Mouse (Mus musculus) cerebellum, adult 18-20 months (tissue): ENCODE data around the gene Pmm1.
"Not testable (repeated sequence)": the region's sequence is repeated elsewhere in the genome, so short reads cannot be mapped to it uniquely, and the experiment has no call there.

Source experiments
- DNase-seq, 2 experiments: peaks; one replicate each; pipeline ENCODE4 v3.0.0; 2021

Gene Pmm1

DNA sequence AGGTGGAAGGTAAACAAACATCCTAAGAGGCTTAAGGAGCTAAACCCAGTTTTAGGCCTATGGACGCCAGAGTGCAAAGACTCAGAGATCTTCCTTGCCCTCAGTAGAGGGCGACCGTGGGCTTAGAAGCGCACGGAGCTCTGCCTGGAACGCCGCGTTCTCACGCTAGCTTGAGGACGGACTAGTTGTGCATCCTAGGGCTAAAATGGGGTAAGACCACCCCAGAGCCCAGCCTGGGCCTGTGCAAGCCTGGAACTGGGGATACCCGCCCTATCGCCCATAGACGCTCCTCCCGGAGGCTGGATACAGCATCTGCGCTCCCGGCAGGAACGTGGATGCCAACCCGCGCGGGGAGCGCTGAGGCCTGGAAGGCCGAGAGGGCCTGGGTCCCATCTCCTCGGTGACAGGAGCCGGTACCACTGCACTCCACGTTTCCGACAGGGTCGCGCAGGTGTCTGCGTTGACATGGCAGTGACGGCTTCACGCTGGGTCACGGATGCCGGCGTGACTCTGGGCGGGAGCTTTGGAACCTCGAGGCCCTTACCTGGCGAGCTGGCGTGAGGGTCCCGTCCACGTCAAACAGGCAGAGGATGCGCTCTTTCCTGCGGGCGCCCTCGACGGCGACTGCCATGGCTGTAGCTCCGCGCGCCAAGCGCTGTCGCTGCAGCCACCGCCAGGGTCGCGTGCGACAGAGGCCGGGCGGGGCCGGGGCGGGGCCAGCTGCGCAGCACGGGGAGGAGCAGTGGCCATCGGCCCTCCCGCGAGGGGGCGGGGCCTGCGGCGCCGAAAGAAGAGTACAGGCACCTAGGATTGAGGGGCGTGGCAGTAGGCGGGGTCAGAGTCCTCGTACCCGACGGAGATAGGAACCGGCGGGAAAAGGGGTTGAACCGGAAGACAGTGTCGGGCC lies at the start of gene Pmm1:
Gene Pmm1, minus strand, starts transcription at position 760 of the 907 bp plus-strand sequence.
- DNase-seq, result peak; percentile 99 to 100

DNA sequence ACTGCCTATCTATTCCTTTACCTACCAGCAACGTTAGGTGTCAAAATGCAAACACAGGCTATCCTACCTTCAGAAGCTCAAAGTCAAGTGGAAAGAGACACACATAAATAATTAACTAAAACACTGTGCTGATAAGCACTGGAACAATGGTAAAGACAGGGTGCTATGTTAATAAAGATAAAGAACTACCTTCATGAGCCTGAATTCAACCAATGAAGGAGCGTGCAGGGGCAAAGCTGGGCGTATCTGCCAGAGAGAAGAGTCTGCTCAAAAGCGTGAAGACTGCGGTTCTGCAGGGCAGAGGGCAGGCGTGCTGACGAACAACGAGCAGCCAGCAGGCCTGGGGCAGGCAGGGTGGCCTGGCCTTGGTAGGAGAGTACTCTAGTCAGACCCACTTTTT lies 43.5 kb upstream of the Pmm1 start:
- no peak for DNase-seq

DNA sequence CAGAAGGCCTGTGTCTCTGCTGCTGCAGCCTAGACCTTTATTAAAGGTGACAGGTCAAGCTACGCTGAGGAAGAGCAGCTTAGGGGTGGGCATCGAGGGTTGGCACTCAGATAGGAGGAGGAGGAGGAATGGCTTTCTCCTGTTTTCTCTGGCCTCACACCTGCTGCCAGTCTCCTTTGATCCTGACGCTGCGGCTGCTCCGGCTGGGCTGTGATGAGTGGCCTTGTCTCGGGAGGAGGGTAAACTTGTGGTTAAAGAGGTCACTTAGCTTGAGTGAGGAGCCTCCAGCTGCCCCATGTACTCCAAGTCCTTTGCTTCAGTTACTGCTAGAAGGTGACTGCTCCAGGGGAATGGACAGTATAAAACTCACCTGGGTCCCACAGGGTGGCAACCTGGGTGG lies 33.3 kb upstream of the Pmm1 start:
- DNase-seq, result no peak

DNA sequence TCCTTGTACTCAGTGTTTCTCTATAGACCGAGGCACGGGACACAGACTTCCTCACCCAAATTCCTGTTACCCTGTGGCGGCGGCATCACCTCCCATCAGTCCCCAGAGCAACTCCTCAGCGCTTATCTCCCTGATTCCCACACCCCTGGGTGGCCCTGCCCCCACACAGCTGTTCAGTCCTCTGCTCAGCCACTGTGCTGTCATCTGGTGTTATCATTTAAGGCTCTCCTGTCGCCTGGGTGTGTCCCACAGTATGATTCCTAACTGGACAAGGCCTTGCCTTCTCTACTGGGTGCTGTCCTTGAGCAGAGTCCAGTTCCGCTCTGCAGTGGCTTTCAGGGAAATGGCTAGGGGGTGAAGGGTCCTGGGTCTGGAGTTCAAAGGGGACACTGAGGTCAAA lies 29.8 kb upstream of the Pmm1 start:
- no peak for DNase-seq

DNA sequence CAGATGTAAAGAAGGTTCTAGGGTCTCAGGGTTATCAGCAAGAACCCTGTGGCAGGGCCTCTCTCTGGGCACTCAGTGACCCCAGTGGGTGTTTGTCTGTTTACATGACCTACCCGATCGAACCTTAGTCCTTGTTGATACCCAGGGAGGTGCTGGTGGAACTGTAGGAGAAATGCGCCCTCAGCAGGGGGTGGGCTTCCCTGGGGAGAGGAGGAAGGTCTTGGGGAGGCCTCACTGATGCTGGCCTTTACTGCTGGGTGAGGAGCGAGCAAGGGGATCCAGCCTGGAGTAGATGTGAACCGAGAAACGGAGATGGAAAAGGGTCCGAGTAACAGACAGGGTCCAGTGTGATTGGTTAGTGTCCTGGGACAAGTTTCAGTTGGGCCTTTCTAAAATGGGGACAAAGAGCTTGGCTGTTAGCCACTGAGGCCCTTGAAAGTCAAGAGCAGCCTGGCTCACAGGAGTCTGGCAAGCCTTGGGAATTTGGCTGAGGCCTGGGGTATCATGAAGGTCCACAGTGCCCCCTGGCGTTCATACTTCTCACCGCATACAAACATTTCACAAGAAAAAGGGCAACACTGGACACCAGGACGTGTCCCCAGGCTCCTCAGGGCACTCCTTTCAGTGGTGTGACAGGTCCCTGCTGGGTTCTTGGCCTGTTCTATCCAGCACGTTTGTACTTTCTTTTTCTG lies 28.8 kb upstream of the Pmm1 start:
- peak; percentile 86 to 92 for DNase-seq

DNA sequence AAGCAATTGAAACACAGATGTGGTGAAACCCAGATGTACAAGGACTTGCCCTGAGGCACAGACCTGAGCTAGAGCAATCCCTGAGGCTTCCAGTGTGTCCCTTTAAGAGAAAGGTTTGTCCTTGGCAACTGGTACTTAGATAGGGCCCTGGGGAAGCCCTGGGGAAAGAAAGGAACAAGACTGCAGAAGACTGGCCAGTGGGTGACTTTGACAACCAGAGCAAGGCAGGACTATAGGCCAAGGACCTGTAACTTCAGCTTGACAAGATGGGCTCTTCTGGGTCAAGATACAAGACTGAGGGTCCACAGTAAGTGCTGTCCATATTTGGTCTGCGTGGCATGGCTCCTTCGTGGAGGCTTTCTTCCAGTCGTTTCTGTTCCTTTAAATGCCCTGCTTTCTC lies 26.9 kb upstream of the Pmm1 start, which contains the start of gene Xrcc6:
Gene Xrcc6, plus strand, starts transcription at position 190 of the 400 bp plus-strand sequence.
- no peak for DNase-seq

DNA sequence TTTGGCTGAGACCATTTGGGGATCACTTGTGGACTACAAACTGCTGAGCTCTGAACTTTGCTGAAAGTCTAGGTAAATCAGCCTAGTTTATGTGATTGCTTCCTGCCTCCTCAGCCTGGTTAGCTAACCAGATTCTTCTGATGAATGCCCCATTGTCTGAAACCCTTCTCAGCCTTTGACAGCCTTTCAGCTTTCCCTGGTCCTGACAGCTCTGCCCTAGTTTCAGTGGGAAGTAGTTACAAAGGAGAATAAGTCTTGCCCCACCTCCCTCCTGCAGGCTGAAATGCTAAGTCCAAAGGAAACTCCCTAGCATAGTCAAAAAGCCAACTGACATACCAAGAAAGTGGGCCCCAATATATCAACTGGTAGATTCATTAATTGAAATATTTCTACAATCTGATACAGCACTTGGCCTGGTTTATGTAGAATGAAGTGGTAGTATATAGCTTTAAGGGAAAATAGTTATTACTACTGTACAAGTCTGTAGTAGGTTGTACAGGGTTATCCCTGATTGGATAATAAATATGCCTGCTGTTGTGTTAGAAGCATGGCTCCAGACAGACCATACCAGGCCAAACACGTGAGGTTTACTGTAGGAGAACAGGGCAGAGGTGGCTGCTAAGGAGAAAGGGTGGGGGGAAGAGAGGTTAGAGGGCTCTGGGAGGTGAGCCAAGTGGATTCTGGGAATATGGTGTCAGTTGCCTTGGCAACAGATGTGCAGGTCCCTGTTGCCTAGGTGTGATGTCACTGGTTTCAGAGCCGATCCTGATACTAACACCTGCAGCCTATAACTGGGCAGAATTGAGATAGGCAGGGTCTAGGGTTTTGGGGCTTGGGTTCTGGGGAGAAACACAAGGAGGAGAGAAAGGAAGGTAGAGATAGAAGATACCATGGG lies 24.8 kb upstream of the Pmm1 start:
- no peak for DNase-seq

DNA sequence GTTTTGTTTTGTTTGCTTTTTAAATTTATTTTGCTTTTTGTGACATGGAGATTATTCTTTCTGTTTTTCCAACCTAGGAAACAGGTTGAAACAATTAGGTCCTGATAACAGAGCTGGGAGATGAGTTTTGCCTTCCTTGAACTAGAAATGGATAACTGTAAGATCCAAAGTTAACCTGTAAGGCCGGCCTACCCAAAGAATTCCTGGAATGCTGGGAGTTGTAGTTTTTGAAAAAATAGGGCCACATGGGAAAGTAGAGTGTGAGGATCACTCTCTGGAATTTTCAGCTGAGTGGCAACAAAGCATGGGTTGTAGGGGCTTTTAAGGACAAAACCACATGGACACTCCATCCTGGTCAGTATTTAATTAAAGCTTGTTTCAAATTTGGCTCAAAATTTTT lies 21.4 kb upstream of the Pmm1 start:
- no peak for DNase-seq

DNA sequence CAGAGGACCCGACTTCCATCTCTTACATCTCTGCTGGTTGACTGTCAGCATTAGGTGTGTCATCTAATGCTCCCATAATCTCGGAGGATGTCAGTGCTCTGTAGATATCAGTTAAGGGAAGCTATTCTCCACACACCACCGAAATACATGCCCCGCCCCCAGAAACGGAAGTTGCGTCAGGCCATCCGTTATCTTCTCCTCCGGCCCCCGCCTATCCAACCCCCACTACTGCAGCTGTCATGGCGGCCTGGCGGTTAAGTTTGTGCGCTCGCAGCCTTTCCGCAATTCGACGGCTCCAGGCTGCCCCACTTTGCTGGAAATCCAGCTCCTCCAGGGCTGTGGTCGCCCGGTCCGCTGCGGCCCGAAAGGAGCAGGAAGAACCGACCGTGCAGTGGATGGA lies 19.6 kb upstream of the Pmm1 start, which contains the start of gene 1700029P11Rik:
Gene 1700029P11Rik, plus strand, starts transcription at position 220 of the 400 bp plus-strand sequence.
- no peak for DNase-seq

DNA sequence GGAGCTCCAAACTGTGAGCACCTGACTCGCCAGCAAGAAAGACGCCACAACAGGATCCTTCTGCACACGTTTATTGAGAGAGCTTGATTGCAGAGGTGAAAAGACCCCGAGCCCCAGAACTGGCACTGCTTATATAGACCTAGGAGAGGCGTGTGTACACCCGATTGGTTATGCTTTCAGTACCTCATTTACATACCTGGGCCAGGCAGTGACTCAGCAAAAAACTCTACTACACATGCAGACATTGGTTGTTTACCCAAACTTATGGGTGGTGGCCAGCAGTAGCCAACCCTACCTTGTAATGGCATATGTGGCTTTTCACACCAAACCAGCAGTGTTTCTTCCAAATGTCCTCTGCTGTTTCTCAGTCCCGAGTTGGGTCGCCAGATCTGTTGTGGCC lies 14.4 kb upstream of the Pmm1 start:
- not testable (repeated sequence) for DNase-seq

DNA sequence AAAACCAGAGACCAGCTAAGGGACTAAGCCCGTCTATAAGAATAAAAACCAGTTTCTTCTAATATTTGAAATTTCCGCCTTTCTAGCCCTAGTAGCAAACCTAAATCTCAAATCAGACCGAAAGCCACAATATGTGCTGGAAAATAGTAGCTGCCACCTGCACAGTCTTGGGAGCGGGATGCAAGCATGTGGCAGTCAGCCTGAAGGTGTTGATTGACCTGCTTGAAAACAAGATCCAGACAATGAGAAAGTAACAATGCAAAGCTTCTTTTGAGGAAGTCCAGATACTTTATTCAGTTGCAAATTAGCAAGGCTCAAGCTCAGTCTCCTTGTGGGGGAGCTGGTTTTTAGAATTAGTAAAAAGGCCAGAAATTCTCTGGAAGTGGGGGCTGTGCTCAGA lies 9.8 kb upstream of the Pmm1 start:
- DNase-seq, result not testable (repeated sequence)

DNA sequence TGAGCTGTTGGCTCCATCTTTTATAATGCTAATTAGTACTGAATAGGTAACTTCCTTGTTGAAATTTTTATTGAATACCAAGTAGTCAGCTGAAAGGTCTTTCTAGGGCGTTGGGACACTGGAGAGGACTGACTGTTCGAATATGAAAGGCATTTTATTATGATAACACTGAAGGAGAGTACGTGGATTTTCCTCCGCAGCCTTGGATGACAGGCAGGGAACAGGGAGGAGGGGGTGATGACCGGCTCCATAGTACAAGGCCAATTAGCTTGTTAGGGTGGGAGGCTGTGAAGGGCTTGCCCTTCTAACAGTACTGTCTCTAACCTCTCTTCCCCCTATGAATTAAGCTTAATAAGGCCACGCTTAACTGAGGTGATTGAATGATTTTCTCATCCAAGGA lies 8.9 kb upstream of the Pmm1 start:
- DNase-seq, result not testable (repeated sequence)

DNA sequence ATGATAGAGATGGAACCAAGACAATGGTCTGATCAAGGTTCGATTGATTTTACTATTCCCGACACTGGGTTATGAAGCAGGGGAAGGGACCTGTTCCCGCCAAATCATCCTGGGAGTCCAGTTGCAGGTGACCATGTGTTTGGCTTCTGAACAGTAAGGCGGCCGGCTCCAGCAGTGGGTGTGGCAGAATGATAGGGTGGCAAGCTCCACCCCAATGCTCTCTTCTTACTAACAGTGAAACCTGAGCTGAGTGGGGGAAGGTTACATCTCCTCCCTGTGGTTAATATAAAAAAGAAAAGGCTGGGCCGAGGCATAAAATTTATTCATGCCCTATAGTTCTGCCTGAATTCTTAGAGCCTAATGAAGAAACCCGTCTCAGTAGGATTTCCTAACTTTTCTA lies 8.4 kb upstream of the Pmm1 start:
- DNase-seq, result no peak

DNA sequence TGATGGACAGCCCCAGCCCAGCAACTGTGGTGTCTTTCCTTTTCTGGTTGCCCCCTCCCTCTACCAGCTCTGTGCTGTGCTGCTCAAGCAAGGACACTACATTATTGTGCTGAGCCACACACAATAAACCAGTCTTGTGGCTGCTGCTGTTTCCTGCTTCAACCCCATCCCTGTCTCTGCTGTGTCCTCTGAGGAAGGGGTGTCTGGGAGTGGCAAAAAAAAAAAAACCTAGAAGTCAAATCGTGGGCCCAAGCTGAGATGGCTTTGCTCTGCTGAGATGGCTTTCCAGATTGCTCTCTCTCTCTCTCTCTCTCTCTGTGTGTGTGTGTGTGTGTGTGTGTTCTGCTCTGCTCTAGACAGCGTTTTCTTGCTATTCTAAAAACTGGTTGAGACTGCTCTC lies 7.7 kb upstream of the Pmm1 start:
- no peak for DNase-seq

DNA sequence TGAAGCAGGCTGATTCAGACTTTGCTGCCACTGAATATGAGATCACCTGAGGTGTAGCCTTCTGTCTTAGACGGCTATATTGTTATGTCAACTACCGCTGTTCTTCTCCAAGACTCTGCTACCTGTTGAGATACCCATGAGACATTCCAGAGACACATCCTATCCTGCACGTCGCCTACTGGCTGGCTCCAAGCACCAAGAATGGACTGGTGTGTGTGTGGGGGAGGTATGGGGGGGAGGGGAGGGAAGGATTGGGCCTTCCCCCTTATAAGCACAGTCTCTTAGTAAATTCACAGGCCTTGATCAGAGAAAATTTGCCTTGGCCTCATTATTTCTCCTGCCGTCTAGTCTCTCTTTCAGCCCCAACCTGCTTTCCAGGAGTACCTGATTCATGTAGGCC lies 7.1 kb upstream of the Pmm1 start:
- DNase-seq, result no peak

DNA sequence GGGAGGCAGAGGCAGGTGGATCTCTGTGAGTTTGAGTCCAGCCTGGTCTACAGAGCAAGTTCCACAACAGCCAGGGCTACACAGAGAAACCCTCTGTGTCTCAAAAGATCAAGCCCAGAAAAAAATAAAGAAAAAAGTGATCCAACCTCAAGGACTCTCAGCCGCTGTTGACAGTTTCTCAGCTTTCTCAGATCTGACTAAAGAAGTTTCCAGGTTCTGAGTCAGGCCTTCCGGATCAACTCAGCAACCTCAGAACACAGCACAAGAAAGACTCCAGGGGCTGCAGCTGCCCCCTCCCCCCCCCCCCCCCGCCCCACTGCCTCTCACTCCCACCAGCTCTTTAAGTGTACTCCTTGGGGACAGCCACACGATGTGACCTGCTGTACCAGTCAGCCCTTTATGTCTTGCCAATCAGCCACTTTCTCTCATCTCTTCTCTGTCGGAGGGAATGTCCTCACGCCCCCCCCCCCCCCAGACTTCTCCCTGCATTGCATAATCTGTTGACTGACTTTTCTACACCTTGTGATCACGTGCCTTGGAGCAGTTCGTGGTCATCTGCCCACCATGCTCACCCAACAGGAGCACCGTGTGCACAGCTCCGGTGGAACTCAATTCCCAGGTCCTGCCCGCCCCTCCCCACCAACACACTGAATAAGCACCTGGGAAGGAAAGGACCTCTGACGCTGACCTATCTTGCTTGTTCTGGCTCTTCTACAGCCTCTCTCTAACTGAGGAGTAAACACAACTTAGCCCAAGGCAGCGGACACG lies 5.5 kb upstream of the Pmm1 start:
- no peak for DNase-seq

DNA sequence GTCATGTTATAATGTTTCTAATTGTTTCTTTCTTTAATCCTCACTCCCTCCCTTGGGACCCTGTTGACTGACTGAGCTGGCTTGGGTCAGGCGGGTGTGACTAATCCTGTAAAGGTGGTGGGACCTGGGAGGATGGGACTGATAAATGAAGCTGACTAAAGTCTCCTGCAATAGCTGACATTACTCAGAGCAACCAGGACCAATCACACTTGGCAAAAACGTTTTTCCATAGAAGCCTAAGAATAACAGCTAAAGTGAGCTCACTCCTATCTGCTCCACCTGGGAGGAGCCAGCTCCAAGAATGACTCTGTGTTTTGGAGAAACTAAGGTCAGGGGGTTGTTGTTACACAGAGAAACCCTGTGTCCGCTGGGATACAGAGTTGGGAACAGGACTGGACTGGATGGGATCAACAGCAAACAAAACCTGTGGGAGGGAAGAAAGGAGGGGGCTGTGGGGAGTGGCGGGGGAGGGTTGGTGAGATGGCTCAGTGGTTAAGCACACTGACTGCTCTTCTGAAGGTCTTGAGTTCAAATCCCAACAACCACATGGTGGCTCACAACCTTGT lies 4.3 kb upstream of the Pmm1 start:
- no peak for DNase-seq

DNA sequence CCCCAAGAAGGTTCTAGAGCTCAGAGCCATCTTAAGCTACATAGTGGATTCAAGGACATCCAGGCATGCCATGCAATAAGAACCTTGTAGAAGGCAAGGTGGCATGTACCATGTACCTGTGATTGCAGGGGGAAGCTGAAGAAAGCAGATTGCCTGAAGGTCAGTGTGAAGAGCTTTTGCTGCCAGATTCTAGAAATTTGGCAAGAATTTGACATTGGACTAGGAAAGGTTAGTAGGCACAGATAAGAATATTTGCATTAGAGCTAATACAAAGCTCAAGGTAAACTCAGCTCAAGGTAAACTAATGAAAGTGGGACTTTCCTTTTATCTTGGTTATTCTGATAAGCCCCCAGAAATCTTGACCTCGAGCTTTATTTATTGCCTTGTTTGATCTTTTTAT lies 3.5 kb upstream of the Pmm1 start:
- no peak for DNase-seq

DNA sequence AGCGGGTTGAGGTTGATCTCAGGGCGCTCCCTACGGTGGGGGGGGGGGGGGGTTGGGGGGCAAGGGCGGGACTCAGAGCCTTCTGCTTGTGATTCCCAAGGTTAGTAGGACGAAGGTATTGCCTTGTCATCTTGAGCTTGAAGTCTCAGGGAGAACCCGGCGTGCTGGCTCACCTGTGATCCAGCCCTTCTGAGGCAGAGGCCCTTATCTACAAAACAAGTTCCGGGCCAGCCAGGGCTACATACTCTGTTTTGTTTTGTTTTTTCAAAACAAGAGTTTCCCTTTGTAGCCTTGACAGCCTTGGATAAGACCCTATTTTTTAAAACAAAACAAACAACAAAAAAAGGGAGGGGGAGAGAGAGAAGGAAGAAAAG lies 335 bp upstream of the Pmm1 start:
- DNase-seq, result no peak

DNA sequence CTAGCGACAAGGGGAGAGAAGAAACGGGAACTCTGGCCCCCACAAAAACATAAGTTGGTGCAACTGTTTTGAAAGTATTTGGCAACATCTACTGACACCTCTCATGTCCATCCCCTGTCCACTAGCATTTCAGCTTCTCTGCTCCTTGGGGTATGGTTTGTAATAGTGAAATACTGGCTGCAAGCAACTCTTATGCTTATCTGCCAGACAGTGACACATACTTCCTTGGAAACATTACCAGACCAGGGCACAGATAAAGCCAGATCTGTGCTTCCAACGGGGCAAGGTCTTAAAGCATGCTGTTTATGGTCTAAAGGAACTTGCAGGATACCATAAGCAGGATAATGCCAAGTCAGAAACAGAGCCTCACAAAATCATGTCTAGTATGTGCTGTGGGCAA lies 1.8 kb downstream of the Pmm1 start:
- DNase-seq, result no peak

DNA sequence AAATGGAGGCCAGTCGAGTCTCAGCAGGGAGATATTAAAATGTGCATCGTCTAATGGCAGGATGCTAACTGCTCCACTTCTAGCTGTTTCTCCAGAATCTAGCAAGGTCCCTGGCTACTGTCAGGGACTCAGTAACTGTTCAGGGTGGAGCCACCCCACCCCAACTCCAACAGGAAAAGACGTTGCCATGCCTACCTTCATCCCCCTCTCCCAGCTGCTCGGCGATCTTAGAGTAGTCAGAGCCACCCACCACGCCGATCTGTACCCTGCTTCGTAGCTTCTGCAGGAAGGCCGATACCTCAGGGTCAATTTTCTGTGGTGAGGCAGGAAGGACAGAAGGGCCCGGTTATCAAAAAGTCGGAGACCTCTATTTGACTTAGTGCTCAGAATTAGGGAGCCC lies 3.1 kb downstream of the Pmm1 start:
- no peak for DNase-seq

DNA sequence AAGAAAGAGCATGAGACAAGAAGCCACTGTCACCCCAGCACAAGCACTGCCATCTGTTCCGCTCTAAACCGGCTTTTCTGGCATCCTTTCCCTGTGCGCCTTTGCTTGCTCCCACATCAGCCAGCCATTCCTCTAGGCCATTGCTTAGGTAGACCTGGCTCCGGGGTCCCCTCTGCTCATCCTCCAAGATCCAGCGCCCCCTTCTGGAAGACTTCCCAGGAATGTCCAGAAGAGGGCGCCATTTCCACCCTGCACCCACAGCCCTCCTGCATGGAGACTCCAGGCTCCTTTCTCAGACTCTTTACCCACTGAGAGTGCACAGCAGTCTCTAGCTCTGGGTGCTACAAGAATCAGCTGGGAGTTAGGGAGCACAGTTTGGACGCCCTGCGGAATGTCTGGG lies 4.3 kb downstream of the Pmm1 start:
- DNase-seq, result peak; percentile 59 to 75
